Mouse (Mus musculus): ENCODE measurements around the gene Rhd. TPM values are rescaled to one million over a fixed set of nuclear protein-coding genes. Genes with fewer than 3 reads are reported as not detected.

The Rhd gene
- polyA plus RNA-seq, 1 experiment from 2014 or later, result 11.2 TPM

DNA sequence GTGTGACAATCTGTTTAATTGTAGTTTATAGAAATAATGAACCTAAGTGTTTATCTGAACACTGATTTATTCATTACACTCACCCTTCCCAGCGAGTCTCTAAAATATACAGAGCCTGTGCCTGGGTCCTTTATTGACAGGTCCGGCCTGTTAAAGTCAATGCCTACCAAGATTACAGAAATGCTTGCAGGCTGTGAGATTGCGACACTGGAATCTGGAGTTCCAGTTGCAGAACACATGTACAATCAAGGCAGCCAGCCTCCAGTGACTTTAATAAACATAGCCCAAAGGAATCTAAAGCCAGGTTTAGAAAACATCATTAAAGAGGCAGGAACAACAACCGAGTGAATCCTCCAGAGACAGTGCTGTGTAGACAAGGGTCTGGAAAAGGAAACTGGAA lies 16.7 kb upstream of the Rhd start:
- Histone ChIP-seq H3K4me1 (peaks cover 27% of the 10 kb centered on the region), H3K4me3 (no peak overlapping the region), H3K9me3 (no peaks in the 10 kb centered on the region), H3K36me3 (replicated peaks) (peaks cover 17% of the 10 kb centered on the region), H3K27me3 (replicated peaks; ENCODE audit: low read depth, poor library complexity, severe bottlenecking) (no peaks in the 10 kb centered on the region), H3K27ac (replicated peaks) (no peak overlapping the region)
- WGBS, result 85% methylated on average over 4 of the region's 4 CpGs
- DNase-seq (ENCODE audit: low spot score), result no peak

DNA sequence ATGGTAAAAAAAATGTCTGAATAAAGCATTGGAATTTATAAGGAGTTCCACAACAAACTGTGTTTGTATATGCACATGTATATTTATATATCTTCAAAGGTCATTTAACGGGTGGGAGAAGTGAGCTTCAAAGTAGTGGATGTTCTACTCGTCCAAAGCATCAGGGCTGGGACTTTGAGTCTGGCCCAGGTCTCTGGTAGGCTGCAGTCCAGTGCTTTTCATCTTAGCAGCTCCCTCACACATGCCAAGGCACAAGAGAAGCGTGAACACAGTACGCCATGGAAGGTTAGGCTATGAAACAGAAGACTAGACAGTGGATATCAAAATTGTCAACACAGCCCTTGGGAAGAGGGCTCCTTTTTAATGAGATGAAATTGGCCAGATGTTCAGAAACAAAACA lies 13.8 kb upstream of the Rhd start:
- 88% methylated on average over 4 of the region's 4 CpGs for WGBS
- peaks cover 12% of the 10 kb centered on the region for H3K27me3 ChIP-seq (replicated peaks; ENCODE audit: low read depth, poor library complexity, severe bottlenecking)
- H3K4me3 ChIP-seq, result no peak overlapping the region
- H3K36me3 ChIP-seq (replicated peaks), result peaks cover 2% of the 10 kb centered on the region
- DNase-seq (ENCODE audit: low spot score), result no peak
- no peak overlapping the region for H3K27ac ChIP-seq (replicated peaks)
- no peaks in the 10 kb centered on the region for H3K9me3 ChIP-seq
- peaks cover 41% of the 10 kb centered on the region for H3K4me1 ChIP-seq

DNA sequence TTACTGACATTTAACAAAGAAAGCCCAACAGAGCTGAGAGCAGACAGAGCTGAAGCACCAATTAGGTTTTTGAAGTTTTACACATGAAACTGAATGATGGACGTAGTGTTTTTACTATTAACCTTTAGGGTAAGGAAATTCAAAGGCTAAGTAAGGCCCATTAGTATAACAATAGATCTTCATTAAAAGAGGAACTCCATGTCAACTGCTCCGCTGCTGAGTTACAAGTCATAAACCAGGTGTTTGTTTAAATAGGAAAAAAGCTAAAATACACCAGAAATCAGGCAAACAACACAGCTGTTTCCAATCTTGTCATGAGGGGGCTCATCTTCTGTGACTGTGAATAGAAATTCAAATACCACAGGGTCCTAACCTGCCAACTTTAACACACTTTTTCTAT lies 13.1 kb upstream of the Rhd start:
- Histone ChIP-seq H3K36me3 (replicated peaks) (no peaks in the 10 kb centered on the region; the same call in 1 of the 2 replicates), H3K27me3 (replicated peaks; ENCODE audit: low read depth, poor library complexity, severe bottlenecking) (peaks cover 19% of the 10 kb centered on the region), H3K4me3 (peak overlapping the region; percentile 99), H3K9me3 (no peaks in the 10 kb centered on the region), H3K4me1 (peaks cover 47% of the 10 kb centered on the region), H3K27ac (replicated peaks) (no peak overlapping the region)
- no peak for DNase-seq (ENCODE audit: low spot score)
- WGBS, result 76% methylated on average over 2 of the region's 2 CpGs

DNA sequence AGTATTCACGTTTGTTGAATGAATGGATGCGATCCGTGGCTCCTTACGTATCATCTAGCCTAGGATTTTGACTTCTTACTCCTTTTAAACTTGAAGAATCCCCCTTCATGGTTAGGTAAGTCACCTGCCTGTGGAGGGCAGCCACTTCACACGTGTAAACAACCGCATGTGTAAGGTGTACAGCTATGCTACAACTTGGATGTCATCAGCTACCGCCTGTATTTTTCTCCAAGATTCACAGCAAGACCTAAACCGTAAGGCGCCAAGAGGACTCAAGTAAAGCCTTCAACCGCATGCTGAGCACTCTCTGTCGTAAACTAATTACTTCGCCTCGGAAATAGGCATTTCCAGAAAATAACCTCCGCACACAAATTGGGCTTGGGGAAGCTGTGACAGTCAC lies 12.5 kb upstream of the Rhd start:
- H3K36me3 ChIP-seq (replicated peaks), result no peaks in the 10 kb centered on the region; the same call in 1 of the 2 replicates
- H3K4me1 ChIP-seq, result peaks cover 53% of the 10 kb centered on the region
- 15% methylated on average over 14 of the region's 14 CpGs for WGBS
- no peak for DNase-seq (ENCODE audit: low spot score)
- H3K27ac ChIP-seq (replicated peaks), result peak overlapping the region; percentile 98; the same call in 1 of the 2 replicates
- H3K27me3 ChIP-seq (replicated peaks; ENCODE audit: low read depth, poor library complexity, severe bottlenecking), result peaks cover 26% of the 10 kb centered on the region
- H3K4me3 ChIP-seq, result peak overlapping the region; percentile 99
- no peaks in the 10 kb centered on the region for H3K9me3 ChIP-seq

DNA sequence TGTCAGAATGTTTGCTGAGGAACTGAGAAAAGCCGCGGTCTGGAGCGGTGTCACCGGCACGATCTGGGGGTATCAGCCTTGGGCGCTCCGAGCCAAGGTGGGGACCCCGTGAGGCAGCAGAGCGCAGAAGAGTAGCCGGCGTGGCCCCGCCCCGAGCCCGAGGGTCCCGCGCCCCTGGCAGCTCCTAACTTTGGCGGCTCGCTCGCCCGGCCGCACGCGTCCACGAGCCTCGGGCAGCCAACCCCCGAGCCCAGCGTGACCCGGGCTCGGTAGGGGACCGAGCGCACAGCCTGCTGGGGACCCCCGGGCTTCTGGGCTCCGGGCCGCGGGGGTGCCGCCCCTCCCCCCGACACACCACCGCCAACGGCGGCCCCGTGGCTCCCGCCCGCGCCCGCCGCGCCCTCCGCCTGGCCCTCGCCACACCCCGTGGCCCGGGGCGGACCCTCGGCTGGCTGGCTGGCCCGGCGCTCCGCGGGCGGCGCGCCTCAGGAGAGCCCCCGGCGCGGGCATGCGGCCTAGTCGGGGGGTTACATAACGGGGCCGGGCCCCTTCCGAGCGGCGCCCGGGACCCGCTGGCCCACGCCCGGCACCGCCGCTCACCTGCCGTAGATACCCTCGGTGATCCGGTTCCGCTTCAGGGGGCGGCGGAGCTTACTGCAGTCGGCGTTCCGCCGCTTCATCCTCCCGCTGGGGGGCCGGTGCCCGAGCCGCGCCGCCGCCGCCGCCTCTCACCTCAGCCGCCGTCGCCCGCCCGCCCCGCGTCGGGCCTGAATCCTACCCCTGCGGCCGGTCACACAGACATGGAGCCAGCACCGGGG lies 11.7 kb upstream of the Rhd start:
- H3K4me1 ChIP-seq, result peaks cover 48% of the 10 kb centered on the region
- H3K27ac ChIP-seq (replicated peaks), result peak overlapping the region; percentile 98
- H3K9me3 ChIP-seq, result no peaks in the 10 kb centered on the region
- peak overlapping the region; percentile 99 for H3K4me3 ChIP-seq
- under 1% methylated on average over 106 of the region's 106 CpGs for WGBS
- H3K36me3 ChIP-seq (replicated peaks), result no peaks in the 10 kb centered on the region; the same call in 1 of the 2 replicates
- DNase-seq (ENCODE audit: low spot score), result peak; percentile 76
- peaks cover 29% of the 10 kb centered on the region for H3K27me3 ChIP-seq (replicated peaks; ENCODE audit: low read depth, poor library complexity, severe bottlenecking)

DNA sequence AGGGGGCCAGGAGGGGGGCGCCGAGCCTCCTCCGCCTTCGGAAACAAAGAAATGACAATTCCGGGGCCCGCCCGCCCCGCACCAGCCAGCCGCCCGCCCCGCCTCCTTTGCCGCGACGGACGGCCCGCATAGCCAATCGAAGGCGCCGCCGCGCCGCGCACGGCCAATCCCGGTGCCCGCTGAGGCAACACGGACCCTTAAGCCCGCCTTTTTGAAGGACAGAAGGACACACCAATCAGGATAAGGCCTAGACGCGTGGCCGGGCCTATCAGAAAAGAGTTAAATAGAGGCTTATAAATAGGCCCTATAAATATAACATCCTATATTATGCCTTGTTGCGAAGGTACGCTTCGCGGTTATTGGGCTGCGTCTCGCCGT lies 11.1 kb upstream of the Rhd start, which contains the start of gene Maco1:
Maco1 (minus strand) TSS at position 87 of the 378 bp plus-strand sequence.
- Histone ChIP-seq H3K9me3 (no peaks in the 10 kb centered on the region), H3K4me3 (peak within 1 kb of the TSS; percentile 99), H3K4me1 (peaks cover 45% of the 10 kb centered on the region), H3K36me3 (replicated peaks) (no peaks in the 10 kb centered on the region; the same call in 1 of the 2 replicates), H3K27ac (replicated peaks) (peak within 1 kb of the TSS; percentile 98), H3K27me3 (replicated peaks; ENCODE audit: low read depth, poor library complexity, severe bottlenecking) (peaks cover 29% of the 10 kb centered on the region)
- DNase-seq (ENCODE audit: low spot score), result peak; percentile 99
- under 1% methylated on average over 38 of the region's 38 CpGs for whole genome bisulfite sequencing

DNA sequence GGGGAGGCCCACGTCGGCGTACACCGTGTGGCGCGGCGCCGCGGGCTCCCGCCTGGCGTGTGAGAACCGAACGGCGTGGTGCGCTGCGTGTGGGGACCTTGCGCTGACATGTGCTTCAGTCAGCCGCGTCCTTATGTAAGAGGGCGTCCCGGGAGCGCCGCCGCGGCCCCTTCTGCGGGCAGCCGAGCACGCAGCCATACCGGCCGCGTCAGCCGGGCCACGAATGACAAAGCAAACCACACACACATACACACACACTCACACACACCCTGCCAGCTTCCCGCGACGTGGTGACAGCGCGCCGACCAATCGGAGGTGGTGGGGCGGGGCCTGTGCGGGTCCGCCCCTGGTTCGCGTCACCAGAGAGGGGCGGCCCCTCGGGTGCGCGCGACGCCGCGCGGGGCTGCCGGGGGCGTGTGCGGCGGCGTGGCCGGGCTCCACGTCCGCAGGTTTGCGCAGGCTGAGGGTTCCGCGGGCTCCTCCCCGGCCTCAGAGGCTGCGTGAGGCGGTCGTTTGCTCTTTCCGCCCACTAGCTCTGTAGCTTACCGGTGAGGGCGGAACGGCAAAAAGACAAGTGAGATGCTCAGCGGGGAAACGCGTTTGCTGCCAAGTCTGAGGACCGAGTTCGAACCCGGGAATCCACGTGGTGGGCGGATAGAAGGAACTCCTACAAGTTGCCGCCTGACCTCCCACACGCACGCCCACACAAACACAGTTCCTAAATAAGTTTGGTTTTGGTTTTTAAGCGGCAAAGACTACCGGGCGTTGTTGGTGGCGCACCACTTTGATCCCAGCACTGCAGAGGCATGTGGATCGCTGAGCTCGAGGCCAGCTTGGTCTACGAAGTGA lies 10.5 kb upstream of the Rhd start:
- Histone ChIP-seq H3K27ac (replicated peaks) (peak overlapping the region; percentile 98), H3K4me3 (peak overlapping the region; percentile 99), H3K36me3 (replicated peaks) (no peaks in the 10 kb centered on the region; the same call in 1 of the 2 replicates), H3K27me3 (replicated peaks; ENCODE audit: low read depth, poor library complexity, severe bottlenecking) (peaks cover 29% of the 10 kb centered on the region), H3K9me3 (no peaks in the 10 kb centered on the region), H3K4me1 (peaks cover 45% of the 10 kb centered on the region)
- WGBS, result 2% methylated on average over 91 of the region's 91 CpGs
- peak; percentile 95 for DNase-seq (ENCODE audit: low spot score)

DNA sequence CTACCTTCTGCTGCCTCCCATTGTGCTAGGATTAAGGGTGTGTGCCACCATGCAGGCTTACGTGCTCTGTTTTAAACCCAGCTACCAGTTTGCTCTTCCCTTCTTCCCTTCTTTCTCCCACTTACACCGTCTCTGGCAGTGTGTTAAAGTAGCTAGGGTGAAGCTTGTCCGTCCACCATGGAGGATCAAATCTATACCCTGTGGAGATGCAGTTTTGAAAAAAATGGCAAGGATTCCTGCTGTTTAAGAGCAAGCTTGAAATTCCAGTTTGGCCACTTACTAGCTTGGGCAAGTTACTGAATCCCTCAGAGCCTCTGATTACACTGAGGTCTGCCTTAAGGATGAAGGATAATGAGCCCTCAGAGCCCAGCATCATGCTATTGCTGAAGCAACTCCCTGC lies 9.0 kb upstream of the Rhd start:
- Histone ChIP-seq H3K9me3 (no peaks in the 10 kb centered on the region), H3K27me3 (replicated peaks; ENCODE audit: low read depth, poor library complexity, severe bottlenecking) (peaks cover 29% of the 10 kb centered on the region), H3K36me3 (replicated peaks) (no peaks in the 10 kb centered on the region), H3K4me3 (no peak overlapping the region), H3K4me1 (peaks cover 50% of the 10 kb centered on the region), H3K27ac (replicated peaks) (peak overlapping the region; percentile 60)
- WGBS, result 42% methylated on average over 3 of the region's 3 CpGs
- DNase-seq (ENCODE audit: low spot score), result no peak

DNA sequence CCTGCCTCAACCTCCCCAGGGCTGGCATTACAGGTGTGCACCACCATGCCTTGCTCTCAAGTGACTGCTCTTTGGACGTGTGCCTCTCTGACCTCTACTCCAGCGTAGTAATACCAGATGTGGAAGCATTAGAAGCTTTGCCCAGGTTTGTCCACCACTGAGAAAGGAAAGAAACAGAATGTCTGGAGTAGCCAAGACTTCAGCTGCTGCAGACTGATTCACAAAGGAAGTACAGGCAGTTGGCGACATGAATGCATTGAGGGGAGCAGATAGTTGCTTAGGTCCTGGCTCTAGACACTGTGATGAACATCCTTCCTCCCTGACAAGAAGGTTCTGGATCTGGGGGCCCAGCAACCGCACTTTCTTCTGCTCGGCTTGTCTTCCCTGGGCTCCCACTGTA lies 8.3 kb upstream of the Rhd start:
- peaks cover 29% of the 10 kb centered on the region for H3K27me3 ChIP-seq (replicated peaks; ENCODE audit: low read depth, poor library complexity, severe bottlenecking)
- WGBS, result 58% methylated on average over 5 of the region's 5 CpGs
- peaks cover 43% of the 10 kb centered on the region for H3K4me1 ChIP-seq
- no peak for DNase-seq (ENCODE audit: low spot score)
- H3K4me3 ChIP-seq, result no peak overlapping the region
- H3K27ac ChIP-seq (replicated peaks), result peak overlapping the region; percentile 60; the same call in 1 of the 2 replicates
- no peaks in the 10 kb centered on the region for H3K9me3 ChIP-seq
- H3K36me3 ChIP-seq (replicated peaks), result no peaks in the 10 kb centered on the region

DNA sequence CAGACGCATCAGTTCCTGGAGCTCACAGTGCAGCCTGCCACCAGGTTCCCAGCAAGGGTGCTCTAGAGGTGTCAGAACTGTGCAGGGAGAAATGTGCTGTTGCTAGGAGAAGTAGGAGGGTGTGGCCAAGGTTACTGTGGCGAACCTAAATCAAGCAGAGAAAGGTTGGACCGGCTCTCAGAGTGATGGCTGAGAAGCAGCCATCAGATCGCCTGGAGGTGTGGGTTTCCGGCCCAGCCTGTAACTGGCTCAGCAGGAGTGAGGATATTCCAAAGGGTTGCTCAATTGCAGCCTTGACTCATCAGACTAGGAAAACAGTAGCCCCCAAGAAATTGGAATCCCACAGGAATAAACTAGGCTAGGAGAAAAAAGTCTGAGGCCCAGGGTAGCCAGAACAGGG lies 7.8 kb upstream of the Rhd start:
- peak overlapping the region; percentile 60; the same call in 1 of the 2 replicates for H3K27ac ChIP-seq (replicated peaks)
- H3K36me3 ChIP-seq (replicated peaks), result no peaks in the 10 kb centered on the region
- H3K4me3 ChIP-seq, result no peak overlapping the region
- DNase-seq (ENCODE audit: low spot score), result no peak
- no peaks in the 10 kb centered on the region for H3K9me3 ChIP-seq
- 21% methylated on average over 5 of the region's 5 CpGs for WGBS
- H3K27me3 ChIP-seq (replicated peaks; ENCODE audit: low read depth, poor library complexity, severe bottlenecking), result peaks cover 29% of the 10 kb centered on the region
- H3K4me1 ChIP-seq, result peaks cover 39% of the 10 kb centered on the region

DNA sequence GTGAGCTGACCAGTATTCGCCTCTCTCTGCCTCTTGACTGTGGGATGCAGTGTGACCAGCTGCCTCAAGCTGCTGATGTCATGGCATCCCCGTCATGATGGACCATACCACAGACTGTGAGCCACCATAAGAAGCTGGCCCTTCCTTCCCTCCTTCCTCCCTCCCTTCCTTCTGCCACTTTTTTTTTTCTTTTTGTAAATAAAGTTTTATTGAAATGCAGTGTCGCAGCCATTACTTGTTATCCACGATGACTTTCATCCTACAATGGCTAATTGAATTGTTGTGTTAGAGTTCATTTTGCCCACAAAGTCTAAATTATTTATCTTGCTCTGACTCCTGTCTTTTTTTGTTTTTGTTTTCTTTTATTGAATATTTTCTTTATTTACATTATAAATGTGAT lies 5.8 kb upstream of the Rhd start:
- Histone ChIP-seq H3K27ac (replicated peaks) (no peak overlapping the region), H3K4me1 (peaks cover 32% of the 10 kb centered on the region), H3K4me3 (no peak overlapping the region), H3K36me3 (replicated peaks) (no peaks in the 10 kb centered on the region), H3K9me3 (no peaks in the 10 kb centered on the region), H3K27me3 (replicated peaks; ENCODE audit: low read depth, poor library complexity, severe bottlenecking) (peaks cover 29% of the 10 kb centered on the region)
- 86% methylated on average over 4 of the region's 4 CpGs for WGBS
- DNase-seq (ENCODE audit: low spot score), result no peak

DNA sequence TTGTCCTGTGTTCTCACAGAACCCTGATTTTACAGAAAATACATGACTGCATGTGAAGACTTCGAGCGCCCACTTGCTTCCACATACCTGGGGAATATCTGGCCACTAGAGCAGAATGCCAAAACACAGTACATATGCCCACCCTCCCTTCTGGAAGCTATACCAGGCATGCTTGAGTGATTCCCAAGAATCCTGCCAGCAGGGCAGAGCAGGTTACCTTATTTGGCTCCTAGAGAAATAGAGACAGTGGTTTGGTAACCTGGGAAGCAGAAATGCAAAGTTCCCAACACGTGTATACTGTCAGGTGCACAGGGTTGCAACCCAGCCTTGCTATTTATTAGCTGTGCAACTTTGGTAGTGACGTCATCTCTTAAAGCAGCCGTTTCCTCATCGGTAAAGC lies 2.5 kb upstream of the Rhd start:
- DNase-seq (ENCODE audit: low spot score), result no peak
- Histone ChIP-seq H3K27ac (replicated peaks) (no peak overlapping the region), H3K9me3 (no peaks in the 10 kb centered on the region), H3K27me3 (replicated peaks; ENCODE audit: low read depth, poor library complexity, severe bottlenecking) (peaks cover 3% of the 10 kb centered on the region; the same call in 1 of the 2 replicates), H3K4me1 (peaks cover 5% of the 10 kb centered on the region), H3K4me3 (no peak overlapping the region), H3K36me3 (replicated peaks) (no peaks in the 10 kb centered on the region)
- WGBS, result 84% methylated on average over 6 of the region's 6 CpGs
